Mouse (Mus musculus): ENCODE measurements around the gene Stk24.

Gene Stk24

GRCm38 (mm10) chr14:121251708-121252107, 128.1 kb downstream of the Stk24 start:
- in situ Hi-C loops (cut with MboI; ENCODE audit: low pct_unique_long_range_greater_than_20kb in 1 of 2, low sequenced_read_pairs in 2 of 2, unreplicated experiment in 1 of 2): no loop called here

GRCm38 (mm10) chr14:121251099-121251498, 128.7 kb downstream of the Stk24 start:
- in situ Hi-C loops (cut with MboI; ENCODE audit: low pct_unique_long_range_greater_than_20kb in 1 of 2, low sequenced_read_pairs in 2 of 2, unreplicated experiment in 1 of 2): no loop called here

- in situ Hi-C loops (cut with MboI; ENCODE audit: low pct_unique_long_range_greater_than_20kb in 1 of 2, low sequenced_read_pairs in 2 of 2, unreplicated experiment in 1 of 2): no loop called here
Measured at GRCm38 (mm10) chr14:121248346-121248745, 131.5 kb downstream of the Stk24 start.

- in situ Hi-C loops (cut with MboI; ENCODE audit: low pct_unique_long_range_greater_than_20kb in 1 of 2, low sequenced_read_pairs in 2 of 2, unreplicated experiment in 1 of 2): no loop called here
Measured at GRCm38 (mm10) chr14:121247287-121247686, 132.5 kb downstream of the Stk24 start.

GRCm38 (mm10) chr14:121246048-121246731, 133.6 kb downstream of the Stk24 start:
- in situ Hi-C loops (cut with MboI; ENCODE audit: low pct_unique_long_range_greater_than_20kb in 1 of 2, low sequenced_read_pairs in 2 of 2, unreplicated experiment in 1 of 2): no loop called here

GRCm38 (mm10) chr14:121244104-121244503, 135.7 kb downstream of the Stk24 start:
- in situ Hi-C loops (cut with MboI; ENCODE audit: low pct_unique_long_range_greater_than_20kb in 1 of 2, low sequenced_read_pairs in 2 of 2, unreplicated experiment in 1 of 2): no loop called here

- in situ Hi-C loops (cut with MboI; ENCODE audit: low pct_unique_long_range_greater_than_20kb in 1 of 2, low sequenced_read_pairs in 2 of 2, unreplicated experiment in 1 of 2): no loop called here
Measured at GRCm38 (mm10) chr14:121239386-121239785, 140.4 kb downstream of the Stk24 start.

- in situ Hi-C loops (cut with MboI; ENCODE audit: low pct_unique_long_range_greater_than_20kb in 1 of 2, low sequenced_read_pairs in 2 of 2, unreplicated experiment in 1 of 2): no loop called here
Measured at GRCm38 (mm10) chr14:121238727-121239126, 141.1 kb downstream of the Stk24 start.

GRCm38 (mm10) chr14:121236736-121237135, 143.1 kb downstream of the Stk24 start:
- in situ Hi-C loops (cut with MboI; ENCODE audit: low pct_unique_long_range_greater_than_20kb in 1 of 2, low sequenced_read_pairs in 2 of 2, unreplicated experiment in 1 of 2): no loop called here

Measured in mouse embryonic stem cell (cell line).